Mouse (Mus musculus) embryonic facial prominence, embryonic 15.5 days (tissue): Measurements from ENCODE around the gene Mapre3. TPM values are rescaled to one million over a fixed set of nuclear protein-coding genes. Genes with fewer than 3 reads are reported as not detected.

ENCODE experiments used
- ATAC-seq: fragments of 200-750 bp; cut with Nextera tagmentation; 2 replicates; pipeline ENCODE4 v1.8.0; 2017; ENCODE audit warnings: low read depth, moderate TSS enrichment; ENCODE audit not compliant: insufficient number of reproducible peaks, low FRiP score, low TSS enrichment
- H3K27ac ChIP-seq: fragments of 300-500 bp; sonication (generic); replicated peaks from 2 replicates; pipeline ENCODE4 v1.5.1; 2015; ENCODE audit warnings: mild to moderate bottlenecking, inconsistent platforms
- H3K27me3 ChIP-seq: fragments of 300-500 bp; sonication (generic); 2 replicates; pipeline ENCODE4 v1.6.1; 2015; ENCODE audit warnings: inconsistent platforms
- H3K36me3 ChIP-seq: fragments of 300-500 bp; sonication (generic); 2 replicates; pipeline ENCODE4 v1.6.1; 2015; ENCODE audit warnings: mild to moderate bottlenecking, inconsistent platforms
- H3K4me1 ChIP-seq: fragments of 300-500 bp; sonication (generic); 2 replicates; pipeline ENCODE4 v1.6.1; 2015; ENCODE audit warnings: inconsistent platforms
- H3K4me2 ChIP-seq: fragments of 300-500 bp; sonication (generic); replicated peaks from 2 replicates; pipeline ENCODE4 v1.6.1; 2015; ENCODE audit warnings: mild to moderate bottlenecking, inconsistent platforms
- H3K4me3 ChIP-seq: fragments of 300-500 bp; sonication (generic); replicated peaks from 2 replicates; pipeline ENCODE4 v1.5.1; 2015; ENCODE audit warnings: mild to moderate bottlenecking, inconsistent platforms
- H3K9ac ChIP-seq: fragments of 300-500 bp; sonication (generic); 2 replicates; pipeline ENCODE4 v1.6.1; 2015; ENCODE audit warnings: inconsistent platforms
- H3K9me3 ChIP-seq: fragments of 300-500 bp; sonication (generic); replicated peaks from 2 replicates; pipeline ENCODE4 v1.6.1; 2016; ENCODE audit warnings: inconsistent platforms
- WGBS: fragments of 180-500 bp; shearing (Covaris S2); methylation state at CpG from one replicate; pipeline ENCODE4 v1.1.7; 2015; 5-methylcytosine and 5-hydroxymethylcytosine counted together
- polyA plus RNA-seq: library from polyadenylated mRNA; unstranded; fragments of >200 nt; fragmentation: Nextera tagmentation; extraction: Ambion mirVana; gene quantifications from 2 replicates; pipeline ENCODE4 v1.2.1, GENCODE M21; 2015

Mapre3 gene
- polyA plus RNA-seq, 1 experiment from 2014 or later: 46.1 TPM

GRCm38 (mm10) chr5:30797482-30797881 lies 17.0 kb upstream of the Mapre3 start:
- Histone ChIP-seq H3K9ac (no peak overlapping the region), H3K27ac (no peak overlapping the region), H3K4me2 (no peak overlapping the region), H3K9me3 (no peaks in the 10 kb centered on the region), H3K4me1 (no peaks in the 10 kb centered on the region), H3K36me3 (no peaks in the 10 kb centered on the region), H3K4me3 (no peak overlapping the region), H3K27me3 (no peaks in the 10 kb centered on the region; the same call in 1 of the 2 replicates)
- ATAC-seq: no peak
- WGBS: 56% methylated on average over 7 of the region's 7 CpGs

- Histone ChIP-seq H3K27me3 (no peaks in the 10 kb centered on the region; the same call in 1 of the 2 replicates), H3K9me3 (no peaks in the 10 kb centered on the region), H3K9ac (no peak overlapping the region), H3K36me3 (no peaks in the 10 kb centered on the region), H3K4me2 (no peak overlapping the region), H3K4me3 (no peak overlapping the region), H3K4me1 (no peaks in the 10 kb centered on the region), H3K27ac (no peak overlapping the region)
- ATAC-seq: no peak
- 67% methylated on average over 8 of the region's 8 CpGs for WGBS
Observed at GRCm38 (mm10) chr5:30797982-30798381, 16.5 kb upstream of the Mapre3 start.

- no peak overlapping the region for H3K27ac ChIP-seq
- H3K36me3 ChIP-seq: no peaks in the 10 kb centered on the region
- no peaks in the 10 kb centered on the region for H3K9me3 ChIP-seq
- H3K4me3 ChIP-seq: no peak overlapping the region
- WGBS: 64% methylated on average over 6 of the region's 6 CpGs
- H3K4me2 ChIP-seq: no peak overlapping the region
- no peaks in the 10 kb centered on the region for H3K4me1 ChIP-seq
- ATAC-seq: no peak
- H3K9ac ChIP-seq: no peak overlapping the region
- no peaks in the 10 kb centered on the region; the same call in 1 of the 2 replicates for H3K27me3 ChIP-seq
Observed at GRCm38 (mm10) chr5:30798965-30799364, 15.5 kb upstream of the Mapre3 start.

- Histone ChIP-seq H3K27ac (no peak overlapping the region), H3K4me3 (no peak overlapping the region), H3K36me3 (no peaks in the 10 kb centered on the region), H3K4me1 (no peaks in the 10 kb centered on the region), H3K9ac (no peak overlapping the region), H3K9me3 (no peaks in the 10 kb centered on the region), H3K27me3 (no peaks in the 10 kb centered on the region; the same call in 1 of the 2 replicates), H3K4me2 (no peak overlapping the region)
- 65% methylated on average over 12 of the region's 12 CpGs for WGBS
- no peak for ATAC-seq
Observed at GRCm38 (mm10) chr5:30802724-30803467, 11.5 kb upstream of the Mapre3 start.

- H3K9ac ChIP-seq: no peak overlapping the region
- 6% methylated on average over 3 of the region's 3 CpGs for WGBS
- H3K4me1 ChIP-seq: no peaks in the 10 kb centered on the region
- no peaks in the 10 kb centered on the region; the same call in 1 of the 2 replicates for H3K27me3 ChIP-seq
- no peaks in the 10 kb centered on the region for H3K9me3 ChIP-seq
- no peaks in the 10 kb centered on the region for H3K36me3 ChIP-seq
- ATAC-seq: peak; percentile 75
- H3K4me3 ChIP-seq: no peak overlapping the region
- H3K4me2 ChIP-seq: no peak overlapping the region
- no peak overlapping the region for H3K27ac ChIP-seq
Observed at GRCm38 (mm10) chr5:30806106-30806505, 8.3 kb upstream of the Mapre3 start.

- H3K9ac ChIP-seq: peak overlapping the region; percentile 81
- H3K27me3 ChIP-seq: no peaks in the 10 kb centered on the region; the same call in 1 of the 2 replicates
- peaks cover 22% of the 10 kb centered on the region for H3K4me1 ChIP-seq
- H3K4me2 ChIP-seq: peak overlapping the region; percentile 82
- peak overlapping the region; percentile 72; the same call in 1 of the 2 replicates for H3K27ac ChIP-seq
- ATAC-seq: no peak; the same call in 1 of the 2 replicates
- peak overlapping the region; percentile 83 for H3K4me3 ChIP-seq
- H3K36me3 ChIP-seq: no peaks in the 10 kb centered on the region
- H3K9me3 ChIP-seq: no peaks in the 10 kb centered on the region
- 2% methylated on average over 7 of the region's 7 CpGs for WGBS
Observed at GRCm38 (mm10) chr5:30815120-30815465, 652 bp downstream of the Mapre3 start.

GRCm38 (mm10) chr5:30816261-30816791 lies 1.9 kb downstream of the Mapre3 start:
- no peaks in the 10 kb centered on the region for H3K9me3 ChIP-seq
- no peaks in the 10 kb centered on the region for H3K36me3 ChIP-seq
- H3K4me2 ChIP-seq: 0 out of 2 replicates have a peak overlapping the region, but pooled peaks have one; percentile 10
- 0 out of 2 replicates have a peak overlapping the region, but pooled peaks have one; percentile 1 for H3K4me3 ChIP-seq
- H3K4me1 ChIP-seq: peaks cover 22% of the 10 kb centered on the region
- no peak overlapping the region for H3K9ac ChIP-seq
- ATAC-seq: no peak
- 57% methylated on average over 8 of the region's 8 CpGs for WGBS
- 0 out of 2 replicates have a peak overlapping the region, but pooled peaks have one; percentile 28 for H3K27ac ChIP-seq
- no peaks in the 10 kb centered on the region; the same call in 1 of the 2 replicates for H3K27me3 ChIP-seq

GRCm38 (mm10) chr5:30818758-30819309 lies 4.4 kb downstream of the Mapre3 start:
- Histone ChIP-seq H3K36me3 (no peaks in the 10 kb centered on the region), H3K27ac (no peak overlapping the region), H3K4me3 (no peak overlapping the region), H3K9ac (no peak overlapping the region), H3K27me3 (no peaks in the 10 kb centered on the region), H3K4me2 (no peak overlapping the region), H3K4me1 (peaks cover 21% of the 10 kb centered on the region), H3K9me3 (no peaks in the 10 kb centered on the region)
- ATAC-seq: no peak
- 90% methylated on average over 8 of the region's 8 CpGs for WGBS

GRCm38 (mm10) chr5:30822689-30823088 lies 8.2 kb downstream of the Mapre3 start:
- no peak overlapping the region for H3K27ac ChIP-seq
- H3K4me2 ChIP-seq: no peak overlapping the region
- WGBS: 75% methylated on average over 5 of the region's 5 CpGs
- no peaks in the 10 kb centered on the region for H3K36me3 ChIP-seq
- H3K4me1 ChIP-seq: no peaks in the 10 kb centered on the region
- H3K4me3 ChIP-seq: no peak overlapping the region
- no peak overlapping the region for H3K9ac ChIP-seq
- H3K9me3 ChIP-seq: no peaks in the 10 kb centered on the region
- H3K27me3 ChIP-seq: no peaks in the 10 kb centered on the region
- ATAC-seq: no peak

- WGBS: 79% methylated on average over 3 of the region's 3 CpGs
- Histone ChIP-seq H3K9me3 (no peaks in the 10 kb centered on the region), H3K4me2 (no peak overlapping the region), H3K4me1 (no peaks in the 10 kb centered on the region), H3K27me3 (no peaks in the 10 kb centered on the region), H3K36me3 (no peaks in the 10 kb centered on the region), H3K9ac (no peak overlapping the region), H3K4me3 (no peak overlapping the region), H3K27ac (no peak overlapping the region)
- no peak for ATAC-seq
Observed at GRCm38 (mm10) chr5:30823091-30823490, 8.7 kb downstream of the Mapre3 start.

- no peaks in the 10 kb centered on the region for H3K4me1 ChIP-seq
- no peak for ATAC-seq
- no peak overlapping the region for H3K27ac ChIP-seq
- H3K27me3 ChIP-seq: no peaks in the 10 kb centered on the region
- 77% methylated on average over 11 of the region's 11 CpGs for WGBS
- no peaks in the 10 kb centered on the region for H3K9me3 ChIP-seq
- H3K9ac ChIP-seq: no peak overlapping the region
- no peaks in the 10 kb centered on the region for H3K36me3 ChIP-seq
- no peak overlapping the region for H3K4me2 ChIP-seq
- no peak overlapping the region for H3K4me3 ChIP-seq
Observed at GRCm38 (mm10) chr5:30824124-30824988, 9.9 kb downstream of the Mapre3 start.
